Mouse (Mus musculus) midbrain, postnatal 0 days (tissue): ENCODE measurements at regions not wholly inside any gene's neighbourhood (a gene's known extent, or its start where the extent isn't known, plus 50 kb on each side); places are given as distances from the start of the nearest gene placed in this dataset.

Experiments used
- ATAC-seq: fragments of 200-750 bp; cut with Nextera tagmentation; 2 replicates; pipeline ENCODE4 v1.8.0; 2017; ENCODE audit warnings: moderate number of reproducible peaks, mild to moderate bottlenecking, moderate TSS enrichment, moderate library complexity; ENCODE audit not compliant: low FRiP score
- DNase-seq: peaks from one replicate; pipeline ENCODE4 v3.0.0-alpha.2; 2015; ENCODE audit warnings: low spot score
- H3K27ac ChIP-seq: fragments of 300-500 bp; sonication (generic); 2 replicates; pipeline ENCODE4 v1.5.1; 2014; ENCODE audit warnings: low read depth, mild to moderate bottlenecking, low read length, mixed read lengths
- H3K27me3 ChIP-seq: fragments of 300-500 bp; sonication (generic); 2 replicates; pipeline ENCODE4 v1.6.1; 2014; ENCODE audit warnings: low read length, control low read depth, mixed read lengths; ENCODE audit not compliant: insufficient read depth
- H3K36me3 ChIP-seq: fragments of 300-500 bp; sonication (generic); 2 replicates; pipeline ENCODE4 v1.6.1; 2014; ENCODE audit warnings: low read length, control low read depth, mixed read lengths; ENCODE audit not compliant: insufficient read depth
- H3K4me1 ChIP-seq: fragments of 300-500 bp; sonication (generic); 2 replicates; pipeline ENCODE4 v1.6.1; 2014; ENCODE audit warnings: mild to moderate bottlenecking, control low read depth, antibody characterized with exemption, low read length, mixed read lengths; ENCODE audit not compliant: insufficient read depth
- H3K4me2 ChIP-seq: fragments of 300-500 bp; sonication (generic); 2 replicates; pipeline ENCODE4 v1.6.1; 2014; ENCODE audit warnings: low read depth, mild to moderate bottlenecking, low read length, mixed read lengths; ENCODE audit not compliant: poor library complexity, severe bottlenecking
- H3K4me3 ChIP-seq: fragments of 300-500 bp; sonication (generic); 2 replicates; pipeline ENCODE4 v1.5.1; 2014; ENCODE audit warnings: low read depth, mild to moderate bottlenecking, low read length, moderate library complexity
- H3K9ac ChIP-seq: fragments of 300-500 bp; sonication (generic); replicated peaks from 2 replicates; pipeline ENCODE4 v1.6.1; 2014; ENCODE audit warnings: mild to moderate bottlenecking, low read length, moderate library complexity, mixed read lengths; ENCODE audit not compliant: poor library complexity, severe bottlenecking
- H3K9me3 ChIP-seq: fragments of 300-500 bp; sonication (generic); 2 replicates; pipeline ENCODE4 v1.6.1; 2016; ENCODE audit warnings: low read length, control low read depth
- CTCF ChIP-seq: IDR thresholded peaks from 2 replicates; pipeline ENCODE4 v1.5.1; 2016; ENCODE audit warnings: antibody characterized with exemption, mild to moderate bottlenecking
- WGBS: fragments of 180-500 bp; shearing (Covaris S2); extraction: QIAGEN DNeasy Blood & Tissue Kit; methylation state at CpG from one replicate; pipeline ENCODE4 v1.1.7; 2014; 5-methylcytosine and 5-hydroxymethylcytosine counted together

- ATAC-seq = no peak
- Histone ChIP-seq H3K27me3 (no peaks in the 10 kb centered on the region), H3K27ac (no peak overlapping the region), H3K9ac (no peak overlapping the region), H3K36me3 (no peaks in the 10 kb centered on the region), H3K4me1 (no peaks in the 10 kb centered on the region), H3K9me3 (no peaks in the 10 kb centered on the region), H3K4me2 (no peak overlapping the region), H3K4me3 (no peak overlapping the region)
- 69% methylated on average over 1 of the region's 1 CpGs for WGBS
- no peak for TF ChIP-seq CTCF
- DNase-seq = no peak
These were observed 414.5 kb upstream of the A730009L09Rik start for GRCm38 (mm10) chr16:84100444-84100843.

GRCm38 (mm10) chr16:84111610-84112009 lies 403.3 kb upstream of the A730009L09Rik start:
- TF ChIP-seq CTCF = no peak
- 75% methylated on average over 5 of the region's 5 CpGs for WGBS
- H3K9me3 ChIP-seq = no peaks in the 10 kb centered on the region
- H3K27me3 ChIP-seq = no peaks in the 10 kb centered on the region
- ATAC-seq (no peak), DNase-seq (no peak)
- no peak overlapping the region for H3K4me2 ChIP-seq
- no peaks in the 10 kb centered on the region for H3K36me3 ChIP-seq
- H3K27ac ChIP-seq = no peak overlapping the region
- no peak overlapping the region for H3K4me3 ChIP-seq
- no peaks in the 10 kb centered on the region for H3K4me1 ChIP-seq
- H3K9ac ChIP-seq = no peak overlapping the region

GRCm38 (mm10) chr16:84117556-84117955 lies 397.4 kb upstream of the A730009L09Rik start:
- Histone ChIP-seq H3K27me3 (no peaks in the 10 kb centered on the region), H3K4me3 (no peak overlapping the region), H3K4me1 (no peaks in the 10 kb centered on the region), H3K9ac (no peak overlapping the region), H3K36me3 (no peaks in the 10 kb centered on the region), H3K9me3 (no peaks in the 10 kb centered on the region), H3K27ac (no peak overlapping the region), H3K4me2 (no peak overlapping the region)
- 88% methylated on average over 3 of the region's 3 CpGs for WGBS
- no peak for ATAC-seq
- no peak for TF ChIP-seq CTCF
- DNase-seq = no peak

- no peak for ATAC-seq
- Histone ChIP-seq H3K4me2 (no peak overlapping the region), H3K27me3 (no peaks in the 10 kb centered on the region), H3K9me3 (no peaks in the 10 kb centered on the region), H3K36me3 (no peaks in the 10 kb centered on the region), H3K4me1 (no peaks in the 10 kb centered on the region), H3K9ac (no peak overlapping the region), H3K4me3 (no peak overlapping the region), H3K27ac (no peak overlapping the region)
- TF ChIP-seq CTCF = peak; percentile 86
- 48% methylated on average over 4 of the region's 4 CpGs for WGBS
- DNase-seq = peak; percentile 78
These were observed 379.2 kb upstream of the A730009L09Rik start for GRCm38 (mm10) chr16:84135651-84136200.

GRCm38 (mm10) chr16:84151872-84152271 lies 363.0 kb upstream of the A730009L09Rik start:
- Histone ChIP-seq H3K27ac (no peak overlapping the region), H3K27me3 (no peaks in the 10 kb centered on the region), H3K4me1 (no peaks in the 10 kb centered on the region), H3K9ac (no peak overlapping the region), H3K4me3 (no peak overlapping the region), H3K9me3 (no peaks in the 10 kb centered on the region; the same call in 1 of the 2 replicates), H3K4me2 (no peak overlapping the region), H3K36me3 (no peaks in the 10 kb centered on the region)
- DNase-seq = peak; percentile 28
- no peak for TF ChIP-seq CTCF
- WGBS = 72% methylated on average over 3 of the region's 3 CpGs
- no peak for ATAC-seq

DNA sequence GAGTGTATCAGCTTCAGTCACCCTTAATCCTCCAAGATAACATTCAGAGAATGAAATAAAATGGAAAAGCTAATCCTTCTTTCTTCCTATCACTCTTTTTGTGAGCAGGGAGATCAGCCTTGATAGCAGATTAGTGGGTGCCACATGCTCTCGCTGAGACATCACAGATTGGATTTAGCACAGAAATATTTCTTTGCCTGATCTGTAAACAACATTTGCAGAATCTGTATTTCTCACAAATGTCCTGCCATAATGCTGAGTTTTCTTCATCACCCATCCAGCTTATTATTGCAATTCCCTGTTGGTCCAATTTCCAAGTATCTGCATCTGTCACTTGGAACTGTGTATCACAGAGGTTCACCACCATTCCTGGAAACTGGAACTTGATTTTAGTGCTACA lies 342.8 kb upstream of the A730009L09Rik start:
- WGBS = 47% methylated on average over 1 of the region's 1 CpGs

More for the DNA sequence above, 342.8 kb upstream of the A730009L09Rik start:
- Histone ChIP-seq H3K9ac (no peak overlapping the region), H3K27ac (no peak overlapping the region), H3K27me3 (no peaks in the 10 kb centered on the region), H3K36me3 (no peaks in the 10 kb centered on the region), H3K4me2 (no peak overlapping the region), H3K4me1 (no peaks in the 10 kb centered on the region), H3K9me3 (no peaks in the 10 kb centered on the region), H3K4me3 (no peak overlapping the region)
- no peak for DNase-seq
- no peak for ATAC-seq
- TF ChIP-seq CTCF = no peak
